Mouse (Mus musculus): ENCODE data around the gene Cstf1. TPM values are rescaled to one million over a fixed set of nuclear protein-coding genes. Genes with fewer than 3 reads are reported as not detected.

The Cstf1 gene
- total and polyA plus RNA-seq, 2 experiments: 10.9 to 30.8 TPM

DNA sequence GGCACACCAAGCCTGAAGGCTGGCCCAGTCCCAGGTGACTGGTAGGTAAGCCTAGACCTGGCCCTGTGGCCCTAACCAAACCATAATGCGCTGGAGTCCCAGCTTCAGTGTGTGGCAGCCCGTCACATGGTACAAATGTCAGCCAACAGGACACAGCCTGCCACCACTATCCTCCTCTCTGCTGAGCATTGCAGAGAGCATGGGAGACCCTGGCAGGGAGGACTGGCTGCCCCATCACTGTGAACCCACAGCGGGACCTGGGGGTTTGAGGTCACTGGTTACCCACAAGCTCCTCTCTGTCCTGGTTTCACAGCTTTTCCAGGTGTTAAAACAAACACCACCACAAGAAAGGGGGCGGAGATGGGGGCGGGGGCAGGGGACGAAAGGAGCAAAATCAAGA lies 19.9 kb downstream of the Cstf1 start:
- WGBS: 52% methylated on average over 6 of the region's 6 CpGs
- Histone ChIP-seq H3K36me3 (ENCODE audit: control insufficient read depth, insufficient read depth, low read length) (no peaks in the 10 kb centered on the region), H3K4me1 (ENCODE audit: control insufficient read depth, insufficient read depth, low read length) (no peaks in the 10 kb centered on the region; the same call in 1 of the 2 replicates), H3K27me3 (ENCODE audit: control insufficient read depth, insufficient read depth, low read length) (no peaks in the 10 kb centered on the region), H3K9ac (ENCODE audit: low read depth, low read length) (no peak overlapping the region), H3K4me3 (ENCODE audit: insufficient read depth, low read depth, low read length) (no peak overlapping the region), H3K79me2 (ENCODE audit: control insufficient read depth, insufficient read depth, low read length) (no peaks in the 10 kb centered on the region), H3K27ac (replicated peaks; ENCODE audit: insufficient read depth, low read depth, low read length) (no peak overlapping the region)
- DNase-seq (ENCODE audit: extremely low read depth, low read depth, low spot score): no peak
- TF ChIP-seq POLR2A (IDR thresholded peaks at IDR 0.05; ENCODE audit: extremely low read depth, insufficient read depth, low read length) (no peak), CTCF (IDR thresholded peaks at IDR 0.05; ENCODE audit: low read depth, low read length) (no peak)

DNA sequence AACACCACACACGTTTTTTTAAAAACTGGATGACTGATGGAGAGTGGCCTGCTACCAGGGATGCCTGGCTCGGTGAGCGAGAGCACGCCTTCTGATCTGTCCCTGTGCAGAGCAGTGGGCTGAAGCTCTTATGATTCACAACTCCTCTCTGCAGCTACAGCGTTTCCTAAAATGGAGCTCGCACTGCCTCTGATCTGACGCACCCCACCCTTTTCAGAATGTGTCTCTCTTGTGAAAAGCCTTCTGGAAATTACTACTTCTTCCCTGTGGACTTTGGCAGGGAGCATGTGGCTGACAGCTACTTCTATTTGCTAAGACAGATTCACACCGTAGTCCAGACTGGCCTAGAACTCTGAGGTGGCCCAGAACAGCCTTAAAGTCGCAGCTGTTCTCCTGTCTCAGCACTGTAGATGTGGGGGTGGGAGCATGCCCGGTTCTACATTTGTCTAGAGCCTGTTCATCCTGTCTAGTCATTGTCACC lies 21.6 kb downstream of the Cstf1 start:
- Histone ChIP-seq H3K79me2 (ENCODE audit: control insufficient read depth, insufficient read depth, low read length) (no peaks in the 10 kb centered on the region), H3K4me3 (ENCODE audit: insufficient read depth, low read depth, low read length) (no peak overlapping the region), H3K9ac (ENCODE audit: low read depth, low read length) (no peak overlapping the region), H3K27me3 (ENCODE audit: control insufficient read depth, insufficient read depth, low read length) (no peaks in the 10 kb centered on the region), H3K36me3 (ENCODE audit: control insufficient read depth, insufficient read depth, low read length) (no peaks in the 10 kb centered on the region), H3K4me1 (ENCODE audit: control insufficient read depth, insufficient read depth, low read length) (no peaks in the 10 kb centered on the region; the same call in 1 of the 2 replicates), H3K27ac (replicated peaks; ENCODE audit: insufficient read depth, low read depth, low read length) (no peak overlapping the region)
- 76% methylated on average over 10 of the region's 10 CpGs for WGBS
- no peak for DNase-seq (ENCODE audit: extremely low read depth, low read depth, low spot score)
- TF ChIP-seq CTCF (IDR thresholded peaks at IDR 0.05; ENCODE audit: low read depth, low read length): no peak
- no peak for TF ChIP-seq POLR2A (IDR thresholded peaks at IDR 0.05; ENCODE audit: extremely low read depth, insufficient read depth, low read length)

DNA sequence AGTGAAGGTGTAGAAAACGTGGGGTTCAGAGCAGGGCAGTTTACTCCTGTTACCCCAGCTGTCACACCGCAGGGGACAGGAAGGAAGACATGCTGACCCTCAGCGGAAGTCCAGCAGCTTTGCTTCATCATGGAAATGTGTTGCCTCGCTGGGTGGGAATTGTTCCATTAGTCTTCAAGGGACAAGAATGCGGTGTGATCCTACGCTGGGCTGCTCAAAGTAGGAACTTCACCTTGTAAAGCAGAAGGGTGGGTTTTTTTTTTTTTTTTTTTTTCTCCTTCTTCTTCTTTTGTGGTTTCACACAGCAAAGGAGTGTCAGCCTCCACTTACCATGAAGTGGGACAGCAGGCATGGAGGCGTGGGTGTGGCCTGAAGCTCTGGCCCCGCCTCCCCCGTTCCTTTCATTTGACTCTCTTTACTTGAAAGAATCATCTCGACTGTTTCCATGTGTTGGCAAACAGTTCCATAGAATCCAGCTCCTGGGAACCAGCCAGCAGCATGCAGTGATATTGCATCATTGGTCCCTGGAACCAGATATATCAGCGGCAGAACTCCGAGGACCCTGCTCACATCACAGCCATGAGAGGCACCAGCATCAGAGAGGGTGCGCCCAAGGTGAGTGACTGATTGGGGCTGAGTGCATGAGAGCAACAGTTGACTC lies 23.0 kb downstream of the Cstf1 start, which contains the start of gene Cass4:
TSS of gene Cass4 (plus strand) at position 404 of the 661 bp plus-strand sequence.
- Histone ChIP-seq H3K79me2 (ENCODE audit: control insufficient read depth, insufficient read depth, low read length) (no peaks in the 10 kb centered on the region), H3K4me3 (ENCODE audit: insufficient read depth, low read depth, low read length) (no peak within 1 kb of the TSS), H3K9ac (ENCODE audit: low read depth, low read length) (no peak within 1 kb of the TSS), H3K36me3 (ENCODE audit: control insufficient read depth, insufficient read depth, low read length) (no peaks in the 10 kb centered on the region), H3K4me1 (ENCODE audit: control insufficient read depth, insufficient read depth, low read length) (no peaks in the 10 kb centered on the region; the same call in 1 of the 2 replicates), H3K27me3 (ENCODE audit: control insufficient read depth, insufficient read depth, low read length) (no peaks in the 10 kb centered on the region), H3K27ac (replicated peaks; ENCODE audit: insufficient read depth, low read depth, low read length) (no peak within 1 kb of the TSS)
- no peak for DNase-seq (ENCODE audit: extremely low read depth, low read depth, low spot score)
- 21% methylated on average over 13 of the region's 13 CpGs for WGBS
- no peak for TF ChIP-seq CTCF (IDR thresholded peaks at IDR 0.05; ENCODE audit: low read depth, low read length)
- TF ChIP-seq POLR2A (IDR thresholded peaks at IDR 0.05; ENCODE audit: extremely low read depth, insufficient read depth, low read length): no peak

DNA sequence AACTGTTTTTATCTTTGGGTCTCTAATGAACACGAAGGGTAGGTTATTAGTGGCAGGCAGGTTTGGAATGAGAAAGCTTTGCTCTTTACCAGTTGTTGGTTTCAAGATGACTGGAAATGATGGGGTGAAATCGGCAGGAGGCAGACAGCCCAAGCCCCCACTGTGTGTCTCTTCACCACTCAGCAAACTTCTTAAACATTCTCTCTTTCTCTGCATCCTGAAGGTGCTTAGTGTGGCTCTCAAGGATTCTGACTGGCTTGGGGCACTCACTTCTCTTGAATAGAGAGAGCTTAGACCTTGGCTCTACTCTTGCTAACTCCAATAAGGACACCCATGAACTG lies 23.5 kb downstream of the Cstf1 start:
- 72% methylated on average over 2 of the region's 2 CpGs for WGBS
- DNase-seq (ENCODE audit: extremely low read depth, low read depth, low spot score): no peak
- Histone ChIP-seq H3K36me3 (ENCODE audit: control insufficient read depth, insufficient read depth, low read length) (no peaks in the 10 kb centered on the region), H3K79me2 (ENCODE audit: control insufficient read depth, insufficient read depth, low read length) (no peaks in the 10 kb centered on the region), H3K4me1 (ENCODE audit: control insufficient read depth, insufficient read depth, low read length) (no peaks in the 10 kb centered on the region; the same call in 1 of the 2 replicates), H3K27me3 (ENCODE audit: control insufficient read depth, insufficient read depth, low read length) (no peaks in the 10 kb centered on the region), H3K9ac (ENCODE audit: low read depth, low read length) (no peak overlapping the region), H3K4me3 (ENCODE audit: insufficient read depth, low read depth, low read length) (no peak overlapping the region), H3K27ac (replicated peaks; ENCODE audit: insufficient read depth, low read depth, low read length) (no peak overlapping the region)
- TF ChIP-seq POLR2A (IDR thresholded peaks at IDR 0.05; ENCODE audit: extremely low read depth, insufficient read depth, low read length) (no peak), CTCF (IDR thresholded peaks at IDR 0.05; ENCODE audit: low read depth, low read length) (no peak)

DNA sequence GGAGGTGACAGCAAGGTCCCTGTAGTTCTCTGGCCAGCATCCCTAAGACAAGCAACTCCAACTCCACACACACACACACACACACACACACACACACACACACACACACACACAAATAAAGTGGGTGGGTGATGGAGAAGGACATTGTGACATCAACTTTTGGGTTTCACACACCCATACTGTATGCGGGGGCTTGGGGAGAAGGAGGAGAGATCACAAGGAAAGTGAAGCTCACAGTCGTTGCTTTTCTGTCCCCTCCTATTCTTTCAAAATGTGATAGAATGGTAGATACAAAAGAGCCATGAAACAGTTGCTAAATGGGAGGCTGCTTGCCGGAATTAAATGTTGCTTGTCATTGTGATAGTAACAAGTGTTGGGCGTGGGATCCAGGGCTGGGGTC lies 24.2 kb downstream of the Cstf1 start:
- Histone ChIP-seq H3K27ac (replicated peaks; ENCODE audit: insufficient read depth, low read depth, low read length) (no peak overlapping the region), H3K4me3 (ENCODE audit: insufficient read depth, low read depth, low read length) (no peak overlapping the region), H3K9ac (ENCODE audit: low read depth, low read length) (no peak overlapping the region), H3K36me3 (ENCODE audit: control insufficient read depth, insufficient read depth, low read length) (no peaks in the 10 kb centered on the region), H3K27me3 (ENCODE audit: control insufficient read depth, insufficient read depth, low read length) (no peaks in the 10 kb centered on the region), H3K4me1 (ENCODE audit: control insufficient read depth, insufficient read depth, low read length) (no peaks in the 10 kb centered on the region; the same call in 1 of the 2 replicates), H3K79me2 (ENCODE audit: control insufficient read depth, insufficient read depth, low read length) (no peaks in the 10 kb centered on the region)
- no peak for DNase-seq (ENCODE audit: extremely low read depth, low read depth, low spot score)
- TF ChIP-seq POLR2A (IDR thresholded peaks at IDR 0.05; ENCODE audit: extremely low read depth, insufficient read depth, low read length) (no peak), CTCF (IDR thresholded peaks at IDR 0.05; ENCODE audit: low read depth, low read length) (no peak)
- whole genome bisulfite sequencing: 90% methylated on average over 4 of the region's 4 CpGs

DNA sequence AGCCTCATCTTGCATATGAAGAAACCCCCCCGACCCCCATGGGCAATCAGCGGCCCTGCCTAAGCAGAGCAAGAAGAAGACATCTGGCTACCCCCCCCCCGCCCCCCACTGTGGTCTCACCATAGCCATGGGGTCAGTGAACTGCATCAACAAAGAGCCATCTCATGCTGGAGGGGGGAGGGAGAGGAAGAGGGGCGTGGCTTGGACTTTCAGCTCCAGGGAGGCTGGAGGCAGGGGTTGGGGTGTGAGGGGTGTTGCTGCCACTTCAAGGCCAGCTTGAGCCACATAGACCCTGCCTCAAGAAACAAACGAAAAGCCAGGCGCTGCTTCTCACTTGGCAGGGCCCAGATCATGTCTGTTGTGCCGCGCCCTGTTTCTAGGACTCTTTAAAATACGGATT lies 25.5 kb downstream of the Cstf1 start:
- Histone ChIP-seq H3K36me3 (ENCODE audit: control insufficient read depth, insufficient read depth, low read length) (no peaks in the 10 kb centered on the region), H3K27me3 (ENCODE audit: control insufficient read depth, insufficient read depth, low read length) (no peaks in the 10 kb centered on the region), H3K9ac (ENCODE audit: low read depth, low read length) (no peak overlapping the region), H3K4me3 (ENCODE audit: insufficient read depth, low read depth, low read length) (no peak overlapping the region), H3K79me2 (ENCODE audit: control insufficient read depth, insufficient read depth, low read length) (no peaks in the 10 kb centered on the region), H3K27ac (replicated peaks; ENCODE audit: insufficient read depth, low read depth, low read length) (no peak overlapping the region), H3K4me1 (ENCODE audit: control insufficient read depth, insufficient read depth, low read length) (no peaks in the 10 kb centered on the region; the same call in 1 of the 2 replicates)
- no peak for DNase-seq (ENCODE audit: extremely low read depth, low read depth, low spot score)
- WGBS: 69% methylated on average over 9 of the region's 9 CpGs
- no peak for TF ChIP-seq POLR2A (IDR thresholded peaks at IDR 0.05; ENCODE audit: extremely low read depth, insufficient read depth, low read length)

Data from liver, adult 2 months (tissue).